Mouse (Mus musculus) midbrain, postnatal 0 days (tissue): Measurements from ENCODE around the gene Gamt. TPM values are rescaled to one million over a fixed set of nuclear protein-coding genes. Genes with fewer than 3 reads are reported as not detected.

ENCODE experiments used
- ATAC-seq: fragments of 200-750 bp; cut with Nextera tagmentation; 2 replicates; pipeline ENCODE4 v1.8.0; 2017; ENCODE audit warnings: moderate number of reproducible peaks, mild to moderate bottlenecking, moderate TSS enrichment, moderate library complexity; ENCODE audit not compliant: low FRiP score
- DNase-seq: peaks from one replicate; pipeline ENCODE4 v3.0.0-alpha.2; 2015; ENCODE audit warnings: low spot score
- H3K27ac ChIP-seq: fragments of 300-500 bp; sonication (generic); 2 replicates; pipeline ENCODE4 v1.5.1; 2014; ENCODE audit warnings: low read depth, mild to moderate bottlenecking, low read length, mixed read lengths
- H3K27me3 ChIP-seq: fragments of 300-500 bp; sonication (generic); 2 replicates; pipeline ENCODE4 v1.6.1; 2014; ENCODE audit warnings: low read length, control low read depth, mixed read lengths; ENCODE audit not compliant: insufficient read depth
- H3K36me3 ChIP-seq: fragments of 300-500 bp; sonication (generic); 2 replicates; pipeline ENCODE4 v1.6.1; 2014; ENCODE audit warnings: low read length, control low read depth, mixed read lengths; ENCODE audit not compliant: insufficient read depth
- H3K4me1 ChIP-seq: fragments of 300-500 bp; sonication (generic); 2 replicates; pipeline ENCODE4 v1.6.1; 2014; ENCODE audit warnings: mild to moderate bottlenecking, control low read depth, antibody characterized with exemption, low read length, mixed read lengths; ENCODE audit not compliant: insufficient read depth
- H3K4me2 ChIP-seq: fragments of 300-500 bp; sonication (generic); 2 replicates; pipeline ENCODE4 v1.6.1; 2014; ENCODE audit warnings: low read depth, mild to moderate bottlenecking, low read length, mixed read lengths; ENCODE audit not compliant: poor library complexity, severe bottlenecking
- H3K4me3 ChIP-seq: fragments of 300-500 bp; sonication (generic); 2 replicates; pipeline ENCODE4 v1.5.1; 2014; ENCODE audit warnings: low read depth, mild to moderate bottlenecking, low read length, moderate library complexity
- H3K9ac ChIP-seq: fragments of 300-500 bp; sonication (generic); replicated peaks from 2 replicates; pipeline ENCODE4 v1.6.1; 2014; ENCODE audit warnings: mild to moderate bottlenecking, low read length, moderate library complexity, mixed read lengths; ENCODE audit not compliant: poor library complexity, severe bottlenecking
- H3K9me3 ChIP-seq: fragments of 300-500 bp; sonication (generic); 2 replicates; pipeline ENCODE4 v1.6.1; 2016; ENCODE audit warnings: low read length, control low read depth
- CTCF ChIP-seq: IDR thresholded peaks from 2 replicates; pipeline ENCODE4 v1.5.1; 2016; ENCODE audit warnings: antibody characterized with exemption, mild to moderate bottlenecking
- WGBS: fragments of 180-500 bp; shearing (Covaris S2); extraction: QIAGEN DNeasy Blood & Tissue Kit; methylation state at CpG from one replicate; pipeline ENCODE4 v1.1.7; 2014; 5-methylcytosine and 5-hydroxymethylcytosine counted together
- polyA plus RNA-seq: library from polyadenylated mRNA; unstranded; fragments of >200 nt; fragmentation: Nextera tagmentation; extraction: Ambion mirVana; gene quantifications from 2 replicates; pipeline ENCODE4 v1.2.1, GENCODE M21; 2015
- total RNA-seq: library from RNA; depleted of rRNA; stranded (reverse); fragments of >200 nt; gene quantifications from 2 replicates; pipeline ENCODE4 v1.2.3, GENCODE M21; 2014

Gene Gamt
- total and polyA plus RNA-seq, 2 experiments from 2014 or later, result 14.3 to 16.8 TPM

DNA sequence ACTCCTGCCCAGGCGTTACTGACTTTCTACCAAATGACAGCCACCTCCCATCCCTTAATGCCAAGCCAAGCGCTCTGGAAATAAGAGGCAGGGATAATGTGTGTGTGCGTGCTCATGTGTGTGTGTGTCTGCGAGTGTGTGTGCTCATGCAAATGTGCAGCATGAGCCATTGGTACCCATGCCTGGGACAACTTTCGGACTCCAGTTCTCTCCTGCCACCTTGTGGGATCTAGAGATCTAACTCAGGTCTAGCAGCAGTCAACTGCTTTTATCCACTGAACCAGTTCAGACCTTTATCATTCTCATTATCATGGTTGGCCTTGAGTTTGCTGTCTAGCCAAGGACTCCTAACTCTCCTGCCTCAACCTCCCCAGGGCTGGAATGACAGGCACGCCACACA is 13.0 kb downstream of the Gamt start:
- no peak overlapping the region for H3K4me2 ChIP-seq
- peak; percentile 73 for TF ChIP-seq CTCF
- H3K36me3 ChIP-seq, result peaks cover 10% of the 10 kb centered on the region; the same call in 1 of the 2 replicates
- no peaks in the 10 kb centered on the region for H3K9me3 ChIP-seq
- 26% methylated on average over 6 of the region's 6 CpGs for WGBS
- no peaks in the 10 kb centered on the region for H3K27me3 ChIP-seq
- peak overlapping the region; percentile 48; the same call in 1 of the 2 replicates for H3K27ac ChIP-seq
- no peak for ATAC-seq
- H3K9ac ChIP-seq, result no peak overlapping the region
- H3K4me3 ChIP-seq, result no peak overlapping the region
- DNase-seq, result peak; percentile 75
- H3K4me1 ChIP-seq, result peaks cover 13% of the 10 kb centered on the region

DNA sequence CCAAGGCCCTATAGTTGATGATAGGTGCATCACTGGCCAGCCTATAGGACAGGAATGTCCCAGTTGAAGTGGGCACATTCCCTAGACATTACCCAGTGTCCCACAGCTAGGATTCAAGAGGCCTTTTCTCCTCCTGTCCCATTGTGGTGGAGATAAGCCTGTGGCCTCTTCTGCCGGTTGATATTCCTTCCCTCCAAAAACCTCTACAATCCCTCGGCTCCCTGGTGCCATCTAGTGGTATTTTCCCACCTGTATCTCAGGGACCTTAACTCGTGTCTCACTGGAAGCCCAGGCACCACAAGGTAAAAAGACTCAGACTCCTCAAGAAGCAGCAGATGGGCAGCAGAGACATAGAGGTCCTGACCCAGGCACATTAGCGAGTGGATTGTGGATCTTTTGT is 15.2 kb downstream of the Gamt start:
- Histone ChIP-seq H3K27me3 (no peaks in the 10 kb centered on the region), H3K4me3 (no peak overlapping the region), H3K4me1 (peaks cover 10% of the 10 kb centered on the region), H3K9me3 (no peaks in the 10 kb centered on the region), H3K4me2 (no peak overlapping the region), H3K36me3 (peaks cover 27% of the 10 kb centered on the region), H3K9ac (0 out of 2 replicates have a peak overlapping the region, but pooled peaks have one; percentile 39), H3K27ac (peak overlapping the region; percentile 38; the same call in 1 of the 2 replicates)
- WGBS, result 5% methylated on average over 4 of the region's 4 CpGs
- peak; percentile 96 for TF ChIP-seq CTCF
- ATAC-seq (no peak), DNase-seq (peak; percentile 90)

DNA sequence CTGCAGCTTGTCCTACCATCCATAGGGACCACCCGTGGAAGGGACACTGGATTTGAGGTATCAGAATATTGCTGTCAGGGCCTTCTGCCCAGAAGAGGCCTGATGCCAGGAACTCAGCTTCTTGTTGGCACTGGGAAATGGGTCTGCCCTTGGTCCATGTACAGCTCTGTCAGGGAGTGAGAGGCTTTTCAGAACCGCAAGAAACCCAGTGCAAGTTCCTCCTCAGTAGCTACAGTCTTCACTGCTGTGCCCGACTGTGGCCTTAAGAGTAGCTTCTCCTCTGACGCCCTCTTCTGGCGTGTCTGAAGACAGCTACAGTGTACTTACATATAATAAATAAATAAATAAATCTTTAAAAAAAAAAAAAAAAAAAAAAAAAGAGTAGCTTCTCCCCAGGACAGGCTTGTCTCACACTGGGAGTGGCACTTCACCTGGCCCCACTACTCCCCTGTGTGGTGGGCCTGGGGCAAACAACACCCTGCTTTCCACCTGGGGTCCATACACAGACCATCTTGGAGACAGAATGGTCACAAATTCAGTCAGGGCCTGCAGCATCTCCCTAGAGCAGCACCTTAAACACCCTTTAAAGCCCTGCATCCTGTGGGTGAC is 15.9 kb downstream of the Gamt start:
- Histone ChIP-seq H3K4me2 (no peak overlapping the region), H3K27ac (no peak overlapping the region), H3K4me1 (peaks cover 3% of the 10 kb centered on the region; the same call in 1 of the 2 replicates), H3K27me3 (no peaks in the 10 kb centered on the region), H3K4me3 (no peak overlapping the region), H3K36me3 (peaks cover 34% of the 10 kb centered on the region), H3K9ac (peak overlapping the region; percentile 2; the same call in 1 of the 2 replicates), H3K9me3 (no peaks in the 10 kb centered on the region)
- 23% methylated on average over 5 of the region's 5 CpGs for WGBS
- ATAC-seq, result no peak
- peak; percentile 87 for DNase-seq
- peak; percentile 66 for TF ChIP-seq CTCF

GRCm38 (mm10) chr10:80242607-80243006 is 18.2 kb downstream of the Gamt start:
- Histone ChIP-seq H3K9me3 (no peaks in the 10 kb centered on the region), H3K4me1 (0 out of 2 replicates have a peak, but pooled peaks cover 2% of the 10 kb centered on the region), H3K4me3 (no peak overlapping the region), H3K27me3 (no peaks in the 10 kb centered on the region), H3K27ac (no peak overlapping the region), H3K9ac (no peak overlapping the region), H3K4me2 (no peak overlapping the region), H3K36me3 (peaks cover 56% of the 10 kb centered on the region)
- ATAC-seq (no peak), DNase-seq (no peak)
- no peak for TF ChIP-seq CTCF
- WGBS, result 63% methylated on average over 3 of the region's 3 CpGs

- 0 out of 2 replicates have a peak overlapping the region, but pooled peaks have one; percentile 32 for H3K27ac ChIP-seq
- WGBS, result 25% methylated on average over 9 of the region's 9 CpGs
These were observed 18.7 kb downstream of the Gamt start for GRCm38 (mm10) chr10:80242088-80242487.

GRCm38 (mm10) chr10:80239791-80240190 is 21.0 kb downstream of the Gamt start:
- no peak overlapping the region for H3K27ac ChIP-seq
- no peaks in the 10 kb centered on the region for H3K9me3 ChIP-seq
- WGBS, result 82% methylated on average over 6 of the region's 6 CpGs
- no peak for TF ChIP-seq CTCF
- H3K4me3 ChIP-seq, result no peak overlapping the region
- H3K9ac ChIP-seq, result no peak overlapping the region
- H3K27me3 ChIP-seq, result no peaks in the 10 kb centered on the region
- H3K36me3 ChIP-seq, result peaks cover 78% of the 10 kb centered on the region
- H3K4me1 ChIP-seq, result no peaks in the 10 kb centered on the region
- DNase-seq (no peak), ATAC-seq (no peak)
- no peak overlapping the region for H3K4me2 ChIP-seq

More at GRCm38 (mm10) chr10:80242088-80242487, 18.7 kb downstream of the Gamt start:
- no peak for TF ChIP-seq CTCF
- Histone ChIP-seq H3K27me3 (no peaks in the 10 kb centered on the region), H3K4me1 (0 out of 2 replicates have a peak, but pooled peaks cover 2% of the 10 kb centered on the region), H3K9me3 (no peaks in the 10 kb centered on the region), H3K36me3 (peaks cover 61% of the 10 kb centered on the region), H3K4me3 (no peak overlapping the region), H3K9ac (no peak overlapping the region), H3K4me2 (no peak overlapping the region)
- no peak for ATAC-seq
- peak; percentile 42 for DNase-seq
